Mouse (Mus musculus): ENCODE results near the gene Meaf6.
A peak's percentile ranks its signal among the peaks of the same experiment; 100 is the strongest.

Meaf6 gene

GRCm38 (mm10) chr4:125116090-125116861 is 31.3 kb downstream of the Meaf6 start:
- DNase-seq: peak; percentile 84 to 87

DNA sequence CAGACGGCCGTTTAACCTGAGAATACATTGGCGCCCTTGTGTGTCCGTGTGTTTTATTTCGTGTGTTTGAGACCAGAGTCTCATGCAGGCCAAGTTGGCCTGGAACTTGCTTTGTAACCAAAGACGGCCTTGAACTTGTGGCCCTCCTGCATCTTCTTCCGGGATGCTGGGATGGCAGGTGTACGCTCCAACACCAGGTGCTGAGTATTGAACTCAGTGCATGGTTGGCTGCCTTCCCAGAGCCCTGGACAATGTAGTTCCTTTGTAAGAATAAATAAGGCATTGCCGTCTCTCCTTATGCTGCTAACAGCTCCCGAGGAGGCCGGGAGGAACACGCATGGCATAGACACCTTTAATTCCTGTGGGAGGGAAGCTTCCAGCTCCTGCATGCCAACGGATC is 32.0 kb downstream of the Meaf6 start:
- DNase-seq: peak in 1 of 2 experiments; percentile 32

DNA sequence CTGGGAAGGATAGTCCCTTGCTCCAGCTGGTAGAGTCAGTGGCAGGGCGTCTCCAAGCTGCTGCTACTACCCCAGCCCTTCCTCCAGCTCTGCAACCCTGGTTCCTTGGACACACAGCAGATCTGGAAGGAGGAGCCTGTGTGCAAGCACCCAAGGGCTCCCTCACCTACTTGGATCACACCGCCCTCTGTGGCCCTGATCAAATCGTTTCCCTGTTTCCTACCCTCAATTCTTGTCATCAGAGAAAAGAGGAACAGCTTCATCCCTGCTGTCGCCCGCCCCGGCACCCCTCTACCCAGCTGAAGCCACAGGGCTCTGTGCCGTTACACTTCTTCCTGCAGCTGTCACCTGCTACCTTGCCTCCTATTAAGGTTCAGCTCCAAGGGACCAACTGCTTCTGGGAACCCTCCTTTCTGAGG is 33.0 kb downstream of the Meaf6 start:
- no peak for DNase-seq

- DNase-seq: no peak
Measured at GRCm38 (mm10) chr4:125119070-125119469, 34.1 kb downstream of the Meaf6 start.

DNA sequence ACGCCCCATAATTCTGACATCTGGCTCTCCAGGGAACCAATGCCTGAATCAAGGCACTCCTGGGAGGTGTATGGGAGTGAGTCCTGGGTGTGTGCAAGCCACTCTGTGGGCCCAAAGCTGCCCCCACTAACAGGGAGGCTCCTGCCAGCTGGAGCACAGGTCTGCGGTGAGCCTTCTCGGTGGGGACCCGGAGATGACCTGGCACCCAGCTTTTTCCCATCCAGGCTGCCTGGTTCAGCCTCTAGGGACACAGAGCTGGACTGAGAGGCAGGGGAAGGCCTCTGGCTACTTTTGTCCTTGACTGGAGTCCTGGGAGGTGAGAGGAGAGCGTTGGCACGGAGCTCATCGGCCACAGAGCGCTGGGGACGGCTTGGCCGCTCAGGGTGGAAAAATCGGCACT is 34.8 kb downstream of the Meaf6 start:
- no peak for DNase-seq

DNA sequence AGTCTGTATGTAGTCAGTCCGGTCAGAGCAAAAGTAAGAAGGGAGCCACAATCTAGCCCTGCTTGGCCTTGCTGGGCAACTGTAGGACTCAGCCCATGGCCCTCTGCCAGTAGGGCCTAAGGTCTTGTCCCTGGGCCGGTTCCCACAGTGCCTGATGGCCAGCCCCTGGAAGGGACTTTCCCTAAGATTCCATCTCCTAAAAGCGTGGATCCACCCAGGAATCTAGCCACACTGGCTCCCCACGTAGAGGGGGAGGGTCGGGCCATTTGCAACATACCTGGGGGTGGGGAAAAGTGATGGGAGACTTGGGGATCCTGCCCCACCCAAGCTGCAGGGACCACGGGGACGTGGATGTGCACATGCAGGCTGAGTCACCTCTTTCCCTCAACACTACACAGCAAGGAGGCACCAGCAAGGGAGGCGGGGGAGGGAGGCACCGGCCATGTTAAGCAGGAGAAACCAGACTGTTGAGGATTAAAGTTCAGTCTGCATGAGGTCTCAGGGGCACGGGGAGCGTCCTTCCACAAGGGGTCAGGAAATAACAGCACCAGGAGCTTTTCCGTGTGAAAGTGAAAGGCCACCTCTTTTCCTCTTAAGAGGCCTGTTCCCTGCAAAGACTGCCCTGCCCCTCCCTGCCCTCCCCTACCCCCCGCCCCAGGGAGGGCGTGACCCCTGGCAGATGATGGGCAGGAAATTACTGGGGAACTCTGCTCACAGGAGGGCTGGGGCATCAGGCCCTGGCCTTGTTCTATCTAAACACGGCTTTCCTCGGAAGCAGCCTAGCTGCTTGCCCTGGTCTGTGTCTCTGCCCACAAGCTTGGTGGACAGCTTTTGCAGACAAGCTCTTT is 37.7 kb downstream of the Meaf6 start:
- DNase-seq: peak; percentile 84 to 85

- DNase-seq: peak; percentile 26 to 39
Measured at GRCm38 (mm10) chr4:125123279-125123671, 38.3 kb downstream of the Meaf6 start.

DNA sequence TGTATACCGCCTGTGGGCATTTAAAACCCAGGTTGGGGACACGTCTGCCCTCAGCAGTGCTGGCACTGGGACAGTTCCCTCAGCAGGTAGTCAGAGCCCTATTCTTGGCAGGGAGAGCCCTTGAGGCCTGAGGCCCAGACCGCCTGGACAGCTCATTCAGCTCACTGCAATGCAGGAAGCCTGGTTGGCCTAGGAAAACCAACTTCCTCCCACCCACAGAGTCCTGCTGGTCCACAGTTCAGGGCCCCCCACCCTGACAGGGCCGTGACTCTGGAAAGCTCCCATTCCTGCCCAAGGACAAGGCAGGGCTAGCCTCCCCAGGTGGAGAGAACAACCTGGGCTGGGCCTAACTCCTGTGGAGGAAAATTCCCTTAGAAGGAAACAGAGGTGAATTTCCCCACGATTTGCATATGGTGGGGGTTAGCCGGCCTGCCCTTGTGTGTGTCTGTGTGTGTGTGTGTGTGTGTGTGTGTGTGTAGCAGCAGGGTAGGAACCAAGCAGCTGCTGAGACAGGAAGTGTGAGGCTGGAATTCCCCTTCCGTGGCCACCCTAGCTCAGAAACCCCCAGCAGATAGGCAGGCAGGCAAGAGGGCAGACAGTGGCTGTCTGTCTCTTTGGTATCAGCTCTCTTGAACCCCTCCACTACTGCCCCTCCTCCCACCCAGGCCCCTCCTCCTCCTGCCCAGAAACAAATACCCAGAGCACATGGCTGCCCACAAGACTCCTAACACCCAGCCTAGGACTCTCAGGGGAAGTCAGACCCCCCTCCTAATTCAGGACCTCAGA is 39.7 kb downstream of the Meaf6 start:
- peak; percentile 52 to 67 for DNase-seq

- DNase-seq: no peak
Measured at GRCm38 (mm10) chr4:125125361-125125921, 40.5 kb downstream of the Meaf6 start.

GRCm38 (mm10) chr4:125126186-125126585 is 41.3 kb downstream of the Meaf6 start:
- no peak for DNase-seq

GRCm38 (mm10) chr4:125126761-125127160 is 41.8 kb downstream of the Meaf6 start:
- DNase-seq: no peak

GRCm38 (mm10) chr4:125127305-125128084 is 42.6 kb downstream of the Meaf6 start, which contains the start of gene Zc3h12a:
TSS of gene Zc3h12a (minus strand) at chr4:125127840.
- DNase-seq: peak; percentile 92 to 97

GRCm38 (mm10) chr4:125131493-125131892 is 46.6 kb downstream of the Meaf6 start:
- peak in 1 of 2 experiments; percentile 31 for DNase-seq

DNA sequence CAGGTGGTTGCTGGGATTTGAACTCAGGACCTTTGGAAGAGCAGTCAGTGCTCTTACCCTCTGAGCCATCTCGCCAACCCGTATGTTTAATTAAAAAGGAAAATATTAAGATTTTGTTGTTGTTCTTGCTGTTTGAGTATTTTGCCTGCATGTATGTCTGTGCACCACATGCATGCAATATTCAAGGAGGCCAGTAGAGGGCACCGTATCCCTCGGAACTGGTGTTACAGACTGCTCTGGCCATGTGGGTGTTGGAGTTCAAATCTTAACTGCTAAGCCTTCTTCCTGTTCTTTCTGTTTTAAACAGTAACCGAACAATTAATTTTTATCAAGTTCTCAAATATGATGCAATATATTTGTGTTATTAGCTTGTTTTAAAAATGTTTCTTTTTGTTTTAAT is 47.5 kb downstream of the Meaf6 start:
- DNase-seq: peak; percentile 58 to 84

GRCm38 (mm10) chr4:125134192-125134591 is 49.3 kb downstream of the Meaf6 start:
- no peak for DNase-seq

DNA sequence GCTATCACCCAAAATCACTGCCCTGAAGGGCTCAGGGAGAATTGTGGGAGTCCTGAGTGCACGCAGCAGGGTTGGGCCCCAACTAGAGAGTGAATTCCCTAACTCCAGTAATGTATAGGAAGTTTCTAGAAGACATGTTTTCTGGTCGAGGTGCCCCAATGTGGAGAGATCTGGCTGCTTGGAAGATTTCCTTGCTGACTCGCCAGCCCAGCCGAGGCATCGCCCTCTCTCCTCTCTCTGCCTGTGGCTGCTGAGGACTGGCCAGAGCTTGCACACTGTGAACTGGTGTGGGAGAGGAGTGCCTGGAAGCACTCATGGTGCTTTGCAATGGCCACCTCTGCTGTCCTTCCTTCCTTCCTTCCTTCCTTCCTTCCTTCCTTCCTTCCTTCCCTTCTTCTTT is 49.7 kb downstream of the Meaf6 start:
- no peak for DNase-seq

- DNase-seq: no peak
Measured at GRCm38 (mm10) chr4:125135076-125135855, 50.3 kb downstream of the Meaf6 start.

DNA sequence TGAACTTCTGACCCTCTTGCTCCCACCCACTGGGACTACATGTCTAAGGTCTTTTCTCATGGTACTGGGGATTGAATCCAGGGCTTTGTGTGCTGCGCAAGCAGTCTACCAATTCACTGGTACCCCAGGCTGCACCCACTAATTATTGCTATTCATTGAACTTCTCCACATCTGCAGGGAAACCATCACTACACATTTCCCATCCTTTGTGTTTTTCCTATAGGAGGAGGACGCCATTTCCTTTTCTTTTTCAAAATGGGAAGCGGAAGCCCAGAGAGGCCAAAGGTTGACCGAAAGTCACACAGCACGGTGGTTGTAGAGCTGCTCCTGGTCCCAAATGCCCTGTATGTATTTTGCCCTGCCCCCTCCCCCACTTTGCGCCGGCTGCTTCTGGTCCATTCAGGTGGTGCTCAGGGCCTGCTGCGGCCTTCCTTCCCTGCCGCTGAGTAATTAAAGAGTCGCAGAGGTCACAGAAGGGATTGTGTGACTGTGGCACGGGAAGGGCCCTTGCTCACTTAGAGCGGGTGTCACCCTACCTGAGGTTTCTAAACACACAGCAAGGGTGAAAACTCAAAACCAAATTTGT is 51.5 kb downstream of the Meaf6 start:
- DNase-seq: no peak

GRCm38 (mm10) chr4:125138321-125138720 is 53.4 kb downstream of the Meaf6 start:
- DNase-seq: no peak

- DNase-seq: no peak
Measured at GRCm38 (mm10) chr4:125144211-125144610, 59.3 kb downstream of the Meaf6 start.

DNA sequence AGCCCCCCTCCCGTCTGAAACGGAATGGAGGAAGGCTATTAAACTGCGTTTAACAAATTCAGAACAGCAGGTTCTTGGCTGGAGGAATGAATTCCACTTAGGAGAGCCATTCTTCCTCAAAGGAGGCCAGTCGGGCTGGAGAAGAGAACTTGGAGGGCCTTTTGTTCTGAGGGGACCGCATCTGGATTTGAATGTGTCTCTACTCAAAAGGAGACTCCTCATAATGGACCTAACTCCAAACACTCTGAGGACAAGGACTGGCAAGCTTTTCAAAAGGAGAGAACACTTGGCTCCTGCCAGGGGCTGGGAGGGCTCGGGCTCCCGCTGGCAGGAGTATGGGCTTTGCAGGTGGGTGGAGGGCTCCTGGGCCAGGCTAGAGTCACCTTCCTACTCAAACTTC is 59.7 kb downstream of the Meaf6 start:
- no peak for DNase-seq

Data from kidney, postnatal 36 days (tissue).